Mouse (Mus musculus): ENCODE data around the gene Ren1. TPM values are rescaled to one million over a fixed set of nuclear protein-coding genes. Genes with fewer than 3 reads are reported as not detected.
"Not testable (repeated sequence)": the region's sequence is repeated elsewhere in the genome, so short reads cannot be mapped to it uniquely, and the experiment has no call there.

Gene Ren1
- polyA plus RNA-seq, 1 experiment = 187 TPM

GRCm38 (mm10) chr1:133327094-133327493 is 23.2 kb upstream of the Ren1 start:
- H3K4me1 ChIP-seq (ENCODE audit: control insufficient read depth, insufficient read depth, low read length) = no peaks in the 10 kb centered on the region
- TF ChIP-seq CTCF (conservative IDR thresholded peaks at IDR 0.05; ENCODE audit: insufficient read depth, insufficient read length, low read depth, low read length) (no peak), POLR2A (IDR thresholded peaks at IDR 0.05; ENCODE audit: low read depth, low read length) (no peak)
- WGBS = 65% methylated on average over 5 of the region's 5 CpGs

DNA sequence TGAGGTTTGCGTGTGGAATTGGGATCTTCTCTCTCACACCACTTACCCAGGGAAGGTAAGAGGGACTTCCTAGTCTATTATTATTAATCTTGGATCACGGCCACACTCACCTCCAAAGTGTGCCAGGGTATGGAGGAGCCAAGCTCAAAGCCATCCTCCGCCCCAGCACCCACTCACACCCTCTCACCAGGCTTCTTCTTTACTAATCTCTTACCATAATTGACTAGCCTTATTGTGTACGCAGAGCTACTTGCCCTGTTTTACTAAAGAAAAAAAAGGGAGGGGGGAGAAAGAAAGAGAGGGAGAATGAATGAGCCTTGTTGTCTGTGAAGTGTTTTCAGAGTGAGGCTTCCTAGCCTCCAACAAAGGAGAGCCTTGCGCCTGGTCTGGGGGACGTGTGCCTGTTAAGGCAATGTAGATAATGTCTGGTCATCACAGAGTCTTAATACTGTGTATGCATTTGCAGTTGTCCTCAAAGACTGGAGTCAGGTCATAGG is 22.0 kb upstream of the Ren1 start:
- Histone ChIP-seq H3K27ac (ENCODE audit: insufficient read depth, low read depth, low read length) (no peak overlapping the region), H3K36me3 (ENCODE audit: control insufficient read depth, insufficient read depth, low read length) (no peaks in the 10 kb centered on the region), H3K4me1 (ENCODE audit: control insufficient read depth, insufficient read depth, low read length) (no peaks in the 10 kb centered on the region), H3K27me3 (replicated peaks; ENCODE audit: control insufficient read depth, insufficient read depth, low read length) (no peaks in the 10 kb centered on the region), H3K4me3 (ENCODE audit: insufficient read depth, low read depth, low read length) (no peak overlapping the region)
- 91% methylated on average over 6 of the region's 6 CpGs for WGBS
- TF ChIP-seq CTCF (conservative IDR thresholded peaks at IDR 0.05; ENCODE audit: insufficient read depth, insufficient read length, low read depth, low read length) (no peak), POLR2A (IDR thresholded peaks at IDR 0.05; ENCODE audit: low read depth, low read length) (no peak)
- DNase-seq = no peak

More at GRCm38 (mm10) chr1:133327094-133327493, 23.2 kb upstream of the Ren1 start:
- H3K36me3 ChIP-seq (ENCODE audit: control insufficient read depth, insufficient read depth, low read length) = no peaks in the 10 kb centered on the region
- no peak overlapping the region for H3K4me3 ChIP-seq (ENCODE audit: insufficient read depth, low read depth, low read length)
- no peak overlapping the region for H3K27ac ChIP-seq (ENCODE audit: insufficient read depth, low read depth, low read length)
- H3K27me3 ChIP-seq (replicated peaks; ENCODE audit: control insufficient read depth, insufficient read depth, low read length) = no peaks in the 10 kb centered on the region
- no peak for DNase-seq

- no peak overlapping the region for H3K4me3 ChIP-seq (ENCODE audit: insufficient read depth, low read depth, low read length)
- no peak overlapping the region for H3K27ac ChIP-seq (ENCODE audit: insufficient read depth, low read depth, low read length)
- TF ChIP-seq POLR2A (IDR thresholded peaks at IDR 0.05; ENCODE audit: low read depth, low read length) (no peak), CTCF (conservative IDR thresholded peaks at IDR 0.05; ENCODE audit: insufficient read depth, insufficient read length, low read depth, low read length) (no peak)
- no peaks in the 10 kb centered on the region for H3K36me3 ChIP-seq (ENCODE audit: control insufficient read depth, insufficient read depth, low read length)
- no peaks in the 10 kb centered on the region for H3K4me1 ChIP-seq (ENCODE audit: control insufficient read depth, insufficient read depth, low read length)
- no peaks in the 10 kb centered on the region for H3K27me3 ChIP-seq (replicated peaks; ENCODE audit: control insufficient read depth, insufficient read depth, low read length)
- WGBS = 11% methylated on average over 34 of the region's 34 CpGs
- no peak for DNase-seq
These were observed 21.2 kb upstream of the Ren1 start for GRCm38 (mm10) chr1:133328896-133329637.

GRCm38 (mm10) chr1:133329638-133329964 is 20.7 kb upstream of the Ren1 start:
- TF ChIP-seq CTCF (conservative IDR thresholded peaks at IDR 0.05; ENCODE audit: insufficient read depth, insufficient read length, low read depth, low read length) (no peak), POLR2A (IDR thresholded peaks at IDR 0.05; ENCODE audit: low read depth, low read length) (no peak)
- Histone ChIP-seq H3K27me3 (replicated peaks; ENCODE audit: control insufficient read depth, insufficient read depth, low read length) (no peaks in the 10 kb centered on the region), H3K4me1 (ENCODE audit: control insufficient read depth, insufficient read depth, low read length) (no peaks in the 10 kb centered on the region), H3K4me3 (ENCODE audit: insufficient read depth, low read depth, low read length) (no peak overlapping the region), H3K36me3 (ENCODE audit: control insufficient read depth, insufficient read depth, low read length) (no peaks in the 10 kb centered on the region), H3K27ac (ENCODE audit: insufficient read depth, low read depth, low read length) (no peak overlapping the region)
- WGBS = 35% methylated on average over 7 of the region's 7 CpGs
- no peak for DNase-seq

DNA sequence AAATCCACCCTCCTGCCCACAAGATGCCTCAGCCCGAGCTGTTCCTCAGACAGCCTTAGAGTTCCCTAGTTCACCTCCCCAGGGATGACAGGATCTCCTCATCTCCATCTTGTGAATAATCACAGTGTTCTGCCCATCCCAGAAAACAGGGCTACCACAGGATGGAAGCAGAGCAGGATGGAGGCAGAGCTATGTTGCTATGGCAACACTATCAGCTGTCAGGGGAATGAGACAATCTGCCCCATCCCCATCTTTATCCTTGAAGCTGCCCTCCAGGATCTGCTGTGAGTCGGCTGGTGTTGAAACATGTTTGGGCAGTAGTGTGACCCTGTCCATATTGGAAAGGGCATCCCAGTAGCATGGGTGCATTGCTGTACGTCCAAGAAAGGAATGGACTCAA is 19.2 kb upstream of the Ren1 start:
- no peak for DNase-seq
- 85% methylated on average over 3 of the region's 3 CpGs for WGBS
- Histone ChIP-seq H3K27ac (ENCODE audit: insufficient read depth, low read depth, low read length) (no peak overlapping the region), H3K27me3 (replicated peaks; ENCODE audit: control insufficient read depth, insufficient read depth, low read length) (no peaks in the 10 kb centered on the region), H3K4me1 (ENCODE audit: control insufficient read depth, insufficient read depth, low read length) (no peaks in the 10 kb centered on the region), H3K4me3 (ENCODE audit: insufficient read depth, low read depth, low read length) (no peak overlapping the region), H3K36me3 (ENCODE audit: control insufficient read depth, insufficient read depth, low read length) (no peaks in the 10 kb centered on the region)
- TF ChIP-seq CTCF (conservative IDR thresholded peaks at IDR 0.05; ENCODE audit: insufficient read depth, insufficient read length, low read depth, low read length) = no peak
- TF ChIP-seq POLR2A (IDR thresholded peaks at IDR 0.05; ENCODE audit: low read depth, low read length) = no peak

GRCm38 (mm10) chr1:133332656-133333430 is 17.5 kb upstream of the Ren1 start:
- Histone ChIP-seq H3K4me3 (ENCODE audit: insufficient read depth, low read depth, low read length) (no peak overlapping the region), H3K27me3 (replicated peaks; ENCODE audit: control insufficient read depth, insufficient read depth, low read length) (no peaks in the 10 kb centered on the region), H3K4me1 (ENCODE audit: control insufficient read depth, insufficient read depth, low read length) (no peaks in the 10 kb centered on the region), H3K27ac (ENCODE audit: insufficient read depth, low read depth, low read length) (no peak overlapping the region), H3K36me3 (ENCODE audit: control insufficient read depth, insufficient read depth, low read length) (no peaks in the 10 kb centered on the region)
- 93% methylated on average over 11 of the region's 11 CpGs for WGBS
- TF ChIP-seq CTCF (conservative IDR thresholded peaks at IDR 0.05; ENCODE audit: insufficient read depth, insufficient read length, low read depth, low read length) (no peak), POLR2A (IDR thresholded peaks at IDR 0.05; ENCODE audit: low read depth, low read length) (no peak)
- no peak for DNase-seq

GRCm38 (mm10) chr1:133333937-133334336 is 16.4 kb upstream of the Ren1 start:
- H3K27me3 ChIP-seq (replicated peaks; ENCODE audit: control insufficient read depth, insufficient read depth, low read length) = no peaks in the 10 kb centered on the region
- 80% methylated on average over 6 of the region's 6 CpGs for WGBS
- DNase-seq = no peak

GRCm38 (mm10) chr1:133340403-133340802 is 9.9 kb upstream of the Ren1 start:
- H3K4me3 ChIP-seq (ENCODE audit: insufficient read depth, low read depth, low read length); H3K4me1 ChIP-seq (ENCODE audit: control insufficient read depth, insufficient read depth, low read length): not testable (repeated sequence)
- 59% methylated on average over 1 of the region's 1 CpGs for whole genome bisulfite sequencing

More at GRCm38 (mm10) chr1:133333937-133334336, 16.4 kb upstream of the Ren1 start:
- TF ChIP-seq POLR2A (IDR thresholded peaks at IDR 0.05; ENCODE audit: low read depth, low read length) = no peak
- no peak for TF ChIP-seq CTCF (conservative IDR thresholded peaks at IDR 0.05; ENCODE audit: insufficient read depth, insufficient read length, low read depth, low read length)
- H3K4me3 ChIP-seq (ENCODE audit: insufficient read depth, low read depth, low read length) = no peak overlapping the region
- H3K27ac ChIP-seq (ENCODE audit: insufficient read depth, low read depth, low read length) = no peak overlapping the region
- no peaks in the 10 kb centered on the region for H3K36me3 ChIP-seq (ENCODE audit: control insufficient read depth, insufficient read depth, low read length)
- no peaks in the 10 kb centered on the region for H3K4me1 ChIP-seq (ENCODE audit: control insufficient read depth, insufficient read depth, low read length)

More at GRCm38 (mm10) chr1:133340403-133340802, 9.9 kb upstream of the Ren1 start:
- not testable (repeated sequence) for H3K27me3 ChIP-seq (replicated peaks; ENCODE audit: control insufficient read depth, insufficient read depth, low read length); H3K27ac ChIP-seq (ENCODE audit: insufficient read depth, low read depth, low read length); DNase-seq; H3K36me3 ChIP-seq (ENCODE audit: control insufficient read depth, insufficient read depth, low read length)

Data from kidney, adult 2 months (tissue).